Mouse (Mus musculus) liver, embryonic 12.5 days (tissue): ENCODE measurements around the gene Cand2. TPM values are rescaled to one million over a fixed set of nuclear protein-coding genes. Genes with fewer than 3 reads are reported as not detected.
"Not testable (repeated sequence)": the region's sequence is repeated elsewhere in the genome, so short reads cannot be mapped to it uniquely, and the experiment has no call there.

Experiments used
- ATAC-seq: fragments of 200-750 bp; cut with Nextera tagmentation; 2 replicates; pipeline ENCODE4 v1.8.0; 2017; ENCODE audit warnings: moderate number of reproducible peaks, mild to moderate bottlenecking, moderate library complexity
- H3K27ac ChIP-seq: fragments of 300-500 bp; sonication (generic); 2 replicates; pipeline ENCODE4 v1.5.1; 2016; ENCODE audit warnings: mild to moderate bottlenecking
- H3K27me3 ChIP-seq: fragments of 300-500 bp; sonication (generic); replicated peaks from 2 replicates; pipeline ENCODE4 v1.6.1; 2016; ENCODE audit warnings: mild to moderate bottlenecking, moderate library complexity
- H3K36me3 ChIP-seq: fragments of 300-500 bp; sonication (generic); 2 replicates; pipeline ENCODE4 v1.6.1; 2016; ENCODE audit warnings: mild to moderate bottlenecking, moderate library complexity
- H3K4me1 ChIP-seq: fragments of 300-500 bp; sonication (generic); 2 replicates; pipeline ENCODE4 v1.6.1; 2016
- H3K4me2 ChIP-seq: fragments of 300-500 bp; sonication (generic); 2 replicates; pipeline ENCODE4 v1.6.1; 2016; ENCODE audit warnings: mild to moderate bottlenecking, moderate library complexity
- H3K4me3 ChIP-seq: fragments of 300-500 bp; sonication (generic); 2 replicates; pipeline ENCODE4 v1.5.1; 2016; ENCODE audit warnings: mild to moderate bottlenecking, moderate library complexity
- H3K9ac ChIP-seq: fragments of 300-500 bp; sonication (generic); 2 replicates; pipeline ENCODE4 v1.6.1; 2016; ENCODE audit warnings: mild to moderate bottlenecking, moderate library complexity
- H3K9me3 ChIP-seq: fragments of 300-500 bp; sonication (generic); replicated peaks from 2 replicates; pipeline ENCODE4 v1.6.1; 2016; ENCODE audit warnings: mild to moderate bottlenecking, moderate library complexity
- WGBS: fragments of 180-500 bp; shearing (Covaris S2); methylation state at CpG from one replicate; pipeline ENCODE4 v1.1.7; 2016; ENCODE audit not compliant: insufficient replicate concordance; 5-methylcytosine and 5-hydroxymethylcytosine counted together
- polyA plus RNA-seq: library from polyadenylated mRNA; unstranded; fragments of >200 nt; fragmentation: Nextera tagmentation; extraction: Ambion mirVana; gene quantifications from 2 replicates; pipeline ENCODE4 v1.2.1, GENCODE M21; 2016

The Cand2 gene
- polyA plus RNA-seq, 1 experiment from 2014 or later: 9.5 TPM

- H3K27ac ChIP-seq: peak within 1 kb of the TSS; percentile 87
- WGBS: under 1% methylated on average over 47 of the region's 47 CpGs
- H3K4me3 ChIP-seq: peak within 1 kb of the TSS; percentile 87
- H3K9me3 ChIP-seq: no peaks in the 10 kb centered on the region
- H3K27me3 ChIP-seq: no peaks in the 10 kb centered on the region
- peak within 1 kb of the TSS; percentile 91 for H3K4me2 ChIP-seq
- H3K9ac ChIP-seq: peak within 1 kb of the TSS; percentile 93
- H3K36me3 ChIP-seq: peaks cover 42% of the 10 kb centered on the region
- ATAC-seq: peak; percentile 83
- H3K4me1 ChIP-seq: peaks cover 38% of the 10 kb centered on the region
Observed at GRCm38 (mm10) chr6:115808488-115809231, 34.3 kb downstream of the Cand2 start, which contains the start of gene Rpl32. Gene Rpl32, minus strand, starts transcription at chr6:115808747.

GRCm38 (mm10) chr6:115811606-115812005 lies 37.3 kb downstream of the Cand2 start:
- no peak overlapping the region for H3K4me3 ChIP-seq
- peaks cover 12% of the 10 kb centered on the region for H3K36me3 ChIP-seq
- peaks cover 32% of the 10 kb centered on the region for H3K4me1 ChIP-seq
- no peak for ATAC-seq
- H3K9me3 ChIP-seq: no peaks in the 10 kb centered on the region
- H3K9ac ChIP-seq: no peak overlapping the region
- no peak overlapping the region for H3K4me2 ChIP-seq
- no peak overlapping the region for H3K27ac ChIP-seq
- 68% methylated on average over 8 of the region's 8 CpGs for WGBS
- no peaks in the 10 kb centered on the region for H3K27me3 ChIP-seq

- H3K9me3 ChIP-seq: no peaks in the 10 kb centered on the region
- ATAC-seq: peak; percentile 70
- H3K4me1 ChIP-seq: peaks cover 22% of the 10 kb centered on the region
- H3K27ac ChIP-seq: peak overlapping the region; percentile 52; the same call in 1 of the 2 replicates
- H3K27me3 ChIP-seq: no peaks in the 10 kb centered on the region
- no peak overlapping the region for H3K4me3 ChIP-seq
- H3K36me3 ChIP-seq: no peaks in the 10 kb centered on the region
- peak overlapping the region; percentile 45 for H3K9ac ChIP-seq
- WGBS: 13% methylated on average over 4 of the region's 4 CpGs
- H3K4me2 ChIP-seq: peak overlapping the region; percentile 32
Observed at GRCm38 (mm10) chr6:115814104-115814503, 39.8 kb downstream of the Cand2 start.

- Histone ChIP-seq H3K27me3 (no peaks in the 10 kb centered on the region), H3K27ac (no peak overlapping the region), H3K4me3 (no peak overlapping the region), H3K4me1 (peaks cover 23% of the 10 kb centered on the region), H3K9ac (no peak overlapping the region; the same call in 1 of the 2 replicates), H3K9me3 (no peaks in the 10 kb centered on the region), H3K36me3 (no peaks in the 10 kb centered on the region), H3K4me2 (no peak overlapping the region)
- ATAC-seq: no peak
- WGBS: 74% methylated on average over 4 of the region's 4 CpGs
Observed at GRCm38 (mm10) chr6:115815041-115815440, 40.7 kb downstream of the Cand2 start.

GRCm38 (mm10) chr6:115818129-115818528 lies 43.8 kb downstream of the Cand2 start:
- H3K9ac ChIP-seq: no peak overlapping the region
- H3K9me3 ChIP-seq: no peaks in the 10 kb centered on the region
- no peaks in the 10 kb centered on the region for H3K36me3 ChIP-seq
- no peaks in the 10 kb centered on the region for H3K27me3 ChIP-seq
- H3K4me1 ChIP-seq: peaks cover 48% of the 10 kb centered on the region
- no peak overlapping the region for H3K27ac ChIP-seq
- H3K4me3 ChIP-seq: no peak overlapping the region
- no peak overlapping the region for H3K4me2 ChIP-seq
- WGBS: 78% methylated on average over 2 of the region's 2 CpGs
- no peak for ATAC-seq

GRCm38 (mm10) chr6:115821216-115821993 lies 47.1 kb downstream of the Cand2 start:
- Histone ChIP-seq H3K36me3 (no peaks in the 10 kb centered on the region), H3K9me3 (no peaks in the 10 kb centered on the region), H3K4me3 (no peak overlapping the region), H3K9ac (peak overlapping the region; percentile 48), H3K4me2 (peak overlapping the region; percentile 49), H3K27ac (peak overlapping the region; percentile 75), H3K4me1 (peaks cover 44% of the 10 kb centered on the region), H3K27me3 (no peaks in the 10 kb centered on the region)
- peak; percentile 74 for ATAC-seq
- 45% methylated on average over 8 of the region's 8 CpGs for WGBS

- H3K9me3 ChIP-seq, H3K27me3 ChIP-seq, H3K36me3 ChIP-seq: not testable (repeated sequence)
- peak overlapping the region; percentile 35 for H3K4me3 ChIP-seq
- peak overlapping the region; percentile 39; the same call in 1 of the 2 replicates for H3K9ac ChIP-seq
- H3K4me2 ChIP-seq: peak overlapping the region; percentile 63
- ATAC-seq: peak; percentile 94
- H3K4me1 ChIP-seq: peaks cover 44% of the 10 kb centered on the region
- H3K27ac ChIP-seq: peak overlapping the region; percentile 61
- 1% methylated on average over 6 of the region's 11 CpGs for whole genome bisulfite sequencing
Observed at GRCm38 (mm10) chr6:115823850-115824464, 49.6 kb downstream of the Cand2 start.

GRCm38 (mm10) chr6:115830779-115831601 lies 56.7 kb downstream of the Cand2 start:
- H3K27me3 ChIP-seq: no peaks in the 10 kb centered on the region
- ATAC-seq: peak; percentile 60
- no peaks in the 10 kb centered on the region for H3K9me3 ChIP-seq
- no peak overlapping the region for H3K4me2 ChIP-seq
- no peaks in the 10 kb centered on the region for H3K36me3 ChIP-seq
- H3K4me3 ChIP-seq: no peak overlapping the region
- no peak overlapping the region for H3K9ac ChIP-seq
- H3K4me1 ChIP-seq: peaks cover 34% of the 10 kb centered on the region
- 64% methylated on average over 6 of the region's 6 CpGs for WGBS
- H3K27ac ChIP-seq: peak overlapping the region; percentile 58

GRCm38 (mm10) chr6:115832152-115832850 lies 58.0 kb downstream of the Cand2 start:
- Histone ChIP-seq H3K9me3 (no peaks in the 10 kb centered on the region), H3K27ac (no peak overlapping the region), H3K4me1 (peaks cover 34% of the 10 kb centered on the region), H3K27me3 (no peaks in the 10 kb centered on the region), H3K4me2 (no peak overlapping the region), H3K36me3 (no peaks in the 10 kb centered on the region), H3K9ac (no peak overlapping the region), H3K4me3 (no peak overlapping the region)
- peak; percentile 55 for ATAC-seq
- 81% methylated on average over 2 of the region's 2 CpGs for whole genome bisulfite sequencing

- no peak overlapping the region for H3K4me3 ChIP-seq
- no peak overlapping the region for H3K4me2 ChIP-seq
- no peak overlapping the region for H3K27ac ChIP-seq
- H3K9ac ChIP-seq: no peak overlapping the region
- peaks cover 47% of the 10 kb centered on the region for H3K4me1 ChIP-seq
- no peak for ATAC-seq
- H3K36me3 ChIP-seq: no peaks in the 10 kb centered on the region
- no peaks in the 10 kb centered on the region for H3K27me3 ChIP-seq
- no peaks in the 10 kb centered on the region for H3K9me3 ChIP-seq
Observed at GRCm38 (mm10) chr6:115833861-115834260, 59.5 kb downstream of the Cand2 start.

- WGBS: 7% methylated on average over 19 of the region's 19 CpGs
- Histone ChIP-seq H3K9me3 (no peaks in the 10 kb centered on the region), H3K9ac (peak within 1 kb of the TSS; percentile 48), H3K27ac (peak within 1 kb of the TSS; percentile 39; the same call in 1 of the 2 replicates), H3K4me3 (peak within 1 kb of the TSS; percentile 51), H3K27me3 (no peaks in the 10 kb centered on the region), H3K36me3 (peaks cover 19% of the 10 kb centered on the region), H3K4me1 (peaks cover 19% of the 10 kb centered on the region), H3K4me2 (peak within 1 kb of the TSS; percentile 79)
- peak; percentile 90 for ATAC-seq
Observed at GRCm38 (mm10) chr6:115838161-115838597, 63.8 kb downstream of the Cand2 start, which contains the start of gene Efcab12. Gene Efcab12, minus strand, starts transcription at chr6:115838412.
